Mouse (Mus musculus) layer of hippocampus, adult 9-11 months (tissue): ENCODE measurements around the gene Suclg1.
A peak's percentile ranks its signal among the peaks of the same experiment; 100 is the strongest.

Experiments used
- DNase-seq: peaks from one replicate; pipeline ENCODE4 v3.0.0; 2022

Gene Suclg1

DNA sequence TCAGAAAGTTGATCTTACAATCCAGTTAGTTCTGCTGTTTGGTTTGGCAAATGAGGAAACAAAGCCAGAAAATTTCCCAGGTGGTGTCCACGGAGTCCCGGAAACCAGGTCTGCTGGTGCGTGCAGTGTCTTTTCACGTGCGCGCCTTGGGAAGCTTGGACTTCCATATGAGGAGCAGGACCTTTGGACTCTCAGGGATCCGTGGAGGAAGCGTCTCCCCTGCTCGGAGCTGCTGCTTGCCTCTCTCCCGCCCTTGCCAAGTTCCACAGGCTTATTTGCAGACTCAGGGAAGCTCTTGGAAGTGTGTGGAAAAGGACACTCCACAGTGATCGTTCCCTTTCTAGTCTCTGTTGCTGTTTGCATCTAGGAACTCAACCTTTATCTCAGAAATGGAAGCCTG, 3.2 kb downstream of the Suclg1 start:
- DNase-seq = no peak

DNA sequence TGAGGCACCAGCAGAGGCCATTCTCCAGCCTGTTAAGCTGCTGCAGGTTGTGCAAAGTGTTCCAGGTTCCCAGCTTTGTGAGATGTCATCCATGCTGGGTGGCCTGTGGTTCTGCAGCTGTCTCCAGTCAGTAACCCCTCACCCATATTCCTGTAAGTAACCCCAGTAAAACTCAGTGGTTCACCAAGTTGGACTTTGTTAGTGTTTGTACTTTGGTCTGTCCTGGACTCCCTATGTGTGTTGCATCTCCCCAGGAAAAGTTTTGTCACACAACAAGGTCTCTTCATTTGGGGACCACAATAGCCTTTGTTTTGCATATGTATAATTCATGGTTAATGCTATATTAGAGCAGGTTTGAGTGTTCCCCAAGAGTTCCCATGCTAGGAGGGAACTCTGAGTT, 4.2 kb downstream of the Suclg1 start:
- no peak for DNase-seq

DNA sequence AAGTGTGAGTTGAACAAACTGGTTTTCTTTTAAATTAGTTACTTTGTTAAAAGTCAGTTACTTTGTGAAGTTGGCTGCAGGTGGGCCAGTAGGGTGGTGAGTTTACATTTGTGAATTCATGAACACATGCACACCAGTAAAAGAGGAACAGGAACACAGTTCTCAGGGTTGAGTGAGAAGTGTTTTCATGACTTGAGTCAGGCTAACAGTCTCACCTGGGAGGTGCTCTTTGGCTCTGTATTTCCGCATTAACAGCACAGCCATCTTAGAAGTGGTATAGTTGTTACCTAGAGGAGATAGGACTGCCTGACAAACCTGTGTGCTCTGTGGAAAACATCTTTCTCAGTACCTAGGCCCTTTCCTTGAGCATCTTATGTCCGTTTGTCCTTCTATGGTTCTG, 4.8 kb downstream of the Suclg1 start:
- no peak for DNase-seq

DNA sequence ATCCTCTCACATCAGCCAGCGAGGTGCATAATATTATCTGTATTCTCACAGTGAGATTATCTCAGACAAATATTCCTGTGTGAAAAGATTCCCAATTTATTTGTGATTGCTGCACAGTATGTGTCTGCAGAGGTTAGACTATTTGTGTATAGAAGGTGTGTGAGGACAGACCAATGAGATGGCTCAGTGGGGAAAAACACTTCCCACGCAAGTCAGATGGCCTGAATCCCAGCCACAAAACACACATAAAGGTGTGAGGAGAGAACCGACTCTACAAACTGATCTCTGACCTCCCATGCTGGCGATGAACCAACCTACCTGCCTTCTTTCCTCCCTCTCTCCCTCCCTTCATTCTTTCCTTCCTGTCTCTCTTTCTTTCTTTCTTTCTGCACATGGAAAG, 5.4 kb downstream of the Suclg1 start:
- DNase-seq = no peak

DNA sequence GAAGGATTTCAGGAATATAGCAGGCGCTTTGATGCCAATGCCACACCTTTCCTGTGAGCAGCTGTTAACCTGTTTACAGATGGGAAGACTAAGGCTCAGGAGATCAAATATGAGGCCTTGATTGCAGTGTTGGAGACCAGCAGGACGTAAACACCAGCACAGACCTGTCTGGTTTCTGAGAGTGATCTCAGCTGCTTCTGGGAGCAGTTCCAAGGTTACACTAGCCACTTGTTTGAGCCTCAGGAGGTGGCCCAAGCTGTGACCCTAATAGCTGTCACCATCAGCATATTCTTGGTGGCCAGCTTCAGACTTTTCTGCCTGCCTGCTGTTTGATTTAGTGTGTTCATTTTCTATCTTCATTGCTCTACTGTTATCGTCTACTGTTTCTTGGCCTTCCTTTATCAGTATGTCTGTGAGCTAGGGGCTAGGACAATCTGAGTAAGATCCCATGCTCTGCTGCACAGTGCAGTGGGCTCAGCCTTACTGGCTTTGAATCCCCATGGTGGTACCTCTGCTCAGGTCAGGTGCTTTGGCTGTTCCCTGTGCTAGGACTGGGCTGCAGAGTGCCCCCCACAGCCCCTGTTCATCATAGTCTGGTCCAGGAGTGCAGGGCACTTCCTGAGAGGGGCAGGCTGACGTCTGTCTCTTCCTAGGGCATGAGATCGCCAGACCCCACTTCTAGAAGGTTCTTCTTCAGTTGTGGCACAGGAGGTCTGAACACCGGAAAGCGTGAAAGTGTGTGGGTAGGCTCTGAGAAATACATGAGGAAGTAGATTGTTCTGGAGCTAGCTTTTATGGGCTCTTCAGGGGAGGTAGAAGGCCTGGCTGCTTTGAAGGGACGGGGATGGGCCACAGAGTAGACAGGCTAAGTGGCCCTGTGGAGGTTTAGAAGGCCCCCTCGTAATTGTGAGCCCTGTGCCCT, 6.4 kb downstream of the Suclg1 start:
- no peak for DNase-seq

DNA sequence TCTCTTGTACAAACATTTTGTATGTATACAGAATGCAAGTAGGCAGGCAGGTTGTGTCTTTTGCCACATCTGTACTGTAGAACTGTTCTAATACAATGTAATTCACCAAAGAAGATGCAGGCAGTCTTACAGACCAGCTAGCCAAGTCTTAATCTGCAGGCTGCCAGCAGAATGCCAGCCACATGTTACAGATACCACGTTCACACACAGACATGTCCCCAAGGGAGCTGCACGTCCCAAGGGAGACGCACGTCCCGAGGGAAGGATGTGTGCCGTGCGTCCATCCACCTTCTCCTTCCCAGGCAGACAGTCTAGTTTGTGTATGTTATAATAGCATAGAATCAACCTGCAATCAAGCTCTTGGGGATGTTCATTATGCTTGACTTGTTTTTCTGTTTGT, 8.9 kb downstream of the Suclg1 start:
- no peak for DNase-seq

DNA sequence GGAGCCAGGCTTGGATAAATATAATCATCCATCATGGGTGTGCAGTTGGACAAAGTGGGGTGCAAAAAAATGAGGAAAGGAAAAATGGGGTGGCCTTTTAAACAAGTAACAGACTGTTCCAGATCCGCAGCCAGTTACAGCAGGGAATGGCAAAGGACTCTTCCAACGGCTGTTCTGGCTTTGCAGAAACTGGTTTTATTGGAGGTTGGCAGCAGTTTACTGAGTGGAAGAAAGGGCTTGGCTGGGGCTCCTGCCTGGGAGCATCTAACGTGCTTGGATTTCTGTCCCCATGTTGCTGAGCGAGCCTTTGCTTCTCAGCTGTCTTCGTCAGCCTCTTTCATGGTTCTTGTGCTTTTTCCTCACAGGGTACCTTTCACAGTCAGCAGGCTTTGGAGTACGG, 11.9 kb downstream of the Suclg1 start:
- peak; percentile 41 for DNase-seq

DNA sequence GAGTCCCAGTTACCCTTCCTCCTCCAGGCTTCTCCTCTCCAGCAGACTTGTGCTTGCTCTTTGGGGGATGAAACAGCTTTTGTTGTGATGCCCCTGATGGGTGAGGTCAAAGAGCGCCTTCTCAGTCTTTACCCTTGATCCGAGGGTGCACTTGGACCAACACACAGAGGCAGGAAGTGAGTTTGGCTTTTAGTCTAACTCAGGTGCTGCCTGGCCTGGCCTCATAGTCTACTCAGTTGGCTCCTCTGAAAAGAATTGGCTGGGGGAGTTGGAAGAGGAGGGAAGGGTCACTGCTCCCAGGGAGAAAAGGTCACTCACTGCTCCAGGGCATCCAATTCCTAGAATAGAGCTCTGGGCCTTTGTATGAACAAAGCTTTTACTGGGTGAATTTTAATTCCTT, 16.6 kb downstream of the Suclg1 start:
- no peak for DNase-seq

DNA sequence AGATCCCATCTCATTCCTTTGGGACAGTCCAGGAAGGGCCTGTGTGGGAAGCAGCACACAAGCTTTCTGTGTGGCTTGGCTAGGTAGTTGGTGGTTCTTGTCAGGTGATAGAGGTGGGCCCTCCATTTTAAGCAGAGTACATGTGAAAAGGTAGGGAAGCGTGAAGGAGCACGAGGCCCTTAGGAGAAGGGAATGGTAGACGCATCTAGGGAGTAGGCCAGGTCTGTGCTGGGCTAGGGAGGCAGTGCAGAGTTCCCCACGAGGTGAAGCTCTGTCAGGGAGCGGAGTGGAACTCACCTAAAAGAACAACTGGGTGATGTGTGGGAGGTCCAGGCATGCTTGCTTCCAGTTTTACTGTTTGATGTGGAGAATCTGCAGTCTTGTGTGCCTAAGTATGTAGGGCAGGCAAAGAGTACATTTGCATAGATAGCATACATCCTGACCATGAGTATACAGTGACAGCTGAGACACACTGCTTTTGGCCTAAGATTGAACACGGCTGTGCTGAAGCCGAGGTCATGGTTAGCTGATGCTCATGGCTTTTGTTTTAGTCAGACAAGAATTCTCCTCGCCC, 19.6 kb downstream of the Suclg1 start:
- no peak for DNase-seq

DNA sequence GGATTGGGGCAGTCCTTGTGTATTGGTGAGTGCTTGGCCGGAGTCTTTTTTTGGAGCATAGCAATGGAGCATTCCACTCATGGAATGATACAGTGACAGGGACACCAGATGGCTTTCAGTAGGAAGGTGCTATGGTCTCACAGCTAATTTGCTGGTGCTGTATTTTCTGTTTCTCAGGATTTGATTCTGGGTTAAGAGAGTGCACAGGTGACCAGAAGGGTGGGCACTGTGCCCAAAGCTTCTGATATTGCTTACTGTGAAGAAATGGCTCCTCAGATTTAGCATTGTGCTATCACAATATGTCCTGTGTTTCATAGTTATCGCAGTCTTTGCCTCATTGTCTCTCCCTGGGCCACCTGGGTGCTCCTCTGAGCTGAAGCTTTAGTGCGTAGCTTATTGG, 21.2 kb downstream of the Suclg1 start:
- DNase-seq = no peak

DNA sequence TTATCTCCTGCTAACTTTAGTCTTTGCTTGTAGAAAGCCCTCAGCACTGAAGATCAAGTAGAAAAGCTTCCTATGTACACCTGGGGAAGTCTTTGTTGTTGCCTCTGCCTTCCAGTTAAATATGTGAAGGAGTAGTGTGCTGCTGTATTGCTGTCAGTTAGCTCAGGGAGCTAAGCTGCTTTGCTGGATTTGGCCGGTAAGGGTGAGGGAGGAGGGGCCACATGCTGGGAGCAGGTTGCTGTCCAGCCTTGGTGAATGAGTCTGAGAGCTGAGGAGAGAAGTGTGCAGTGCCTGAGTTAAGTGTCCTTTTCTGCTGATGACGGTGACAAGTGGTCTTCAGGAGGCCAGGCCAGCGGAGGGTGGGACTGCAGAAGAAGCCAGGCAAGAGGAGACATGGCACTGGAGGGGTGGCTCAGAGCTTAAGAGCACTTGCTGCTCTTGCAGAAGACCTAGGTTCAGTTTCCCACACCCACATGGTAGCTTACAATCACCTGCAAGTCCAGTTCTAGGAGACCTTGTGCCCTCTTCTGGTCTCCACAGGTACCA, 23.4 kb downstream of the Suclg1 start:
- no peak for DNase-seq

DNA sequence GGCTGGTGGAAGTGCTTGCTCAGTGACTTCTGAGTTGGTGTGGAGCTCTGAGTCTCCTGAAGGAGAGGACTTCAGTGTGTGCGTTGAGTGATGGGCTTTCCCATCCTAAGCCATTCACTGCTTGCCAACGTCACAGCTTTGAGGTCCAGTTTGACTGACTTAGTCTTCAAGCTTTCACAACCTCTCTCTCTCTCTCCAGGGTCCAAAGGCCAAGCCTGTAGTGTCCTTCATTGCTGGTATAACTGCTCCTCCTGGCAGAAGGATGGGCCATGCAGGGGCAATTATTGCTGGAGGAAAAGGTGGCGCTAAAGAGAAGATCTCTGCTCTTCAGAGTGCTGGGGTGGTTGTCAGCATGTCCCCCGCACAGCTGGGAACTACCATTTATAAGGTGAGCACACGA, 26.8 kb downstream of the Suclg1 start:
- DNase-seq = no peak

DNA sequence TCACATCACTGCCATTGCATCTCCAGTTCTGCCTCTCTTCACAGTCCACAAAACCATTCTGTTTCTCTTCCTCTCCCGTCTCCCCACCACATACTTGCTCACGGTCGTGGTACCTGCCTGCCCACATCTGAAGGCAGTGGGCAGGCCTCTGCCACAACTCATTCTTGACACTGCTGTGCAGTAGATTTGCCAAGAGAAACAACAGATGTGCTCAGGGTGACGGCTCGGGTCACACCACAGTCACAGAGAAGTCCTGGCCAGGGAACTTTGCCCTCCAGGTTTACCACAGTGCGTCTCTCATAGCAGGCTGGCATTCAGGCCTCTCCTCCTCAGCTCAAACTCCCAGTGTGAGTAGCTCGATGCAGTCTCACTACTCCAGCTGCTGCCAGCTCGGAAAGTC, 31.5 kb downstream of the Suclg1 start:
- DNase-seq = no peak

DNA sequence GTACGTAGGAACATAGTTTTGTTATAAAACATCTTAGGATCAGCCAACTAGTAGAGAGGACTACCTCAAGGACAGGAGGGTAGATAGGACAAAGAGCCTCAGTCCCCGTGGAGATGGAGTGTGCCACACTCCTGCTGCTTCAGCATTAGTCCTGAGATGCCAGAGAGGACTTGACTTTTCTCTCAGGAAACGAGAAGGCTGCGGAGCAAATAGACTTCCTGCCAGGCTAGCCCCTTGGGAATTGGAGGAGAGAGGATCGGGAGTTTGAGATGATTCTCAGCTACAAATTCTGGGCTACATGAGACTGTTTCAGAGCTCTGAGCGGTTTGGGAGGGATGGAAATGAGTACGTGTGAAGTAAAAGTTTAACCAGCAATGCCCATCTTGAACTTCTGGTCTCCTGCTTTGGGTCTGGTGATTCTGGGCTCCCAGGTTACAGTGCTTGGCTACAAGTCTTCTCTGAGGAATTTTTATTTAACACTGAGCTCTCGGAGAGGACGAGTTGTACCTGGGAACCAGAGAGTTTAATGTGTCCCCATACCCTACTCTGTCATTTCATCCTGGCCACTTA, 32.4 kb downstream of the Suclg1 start:
- no peak for DNase-seq

DNA sequence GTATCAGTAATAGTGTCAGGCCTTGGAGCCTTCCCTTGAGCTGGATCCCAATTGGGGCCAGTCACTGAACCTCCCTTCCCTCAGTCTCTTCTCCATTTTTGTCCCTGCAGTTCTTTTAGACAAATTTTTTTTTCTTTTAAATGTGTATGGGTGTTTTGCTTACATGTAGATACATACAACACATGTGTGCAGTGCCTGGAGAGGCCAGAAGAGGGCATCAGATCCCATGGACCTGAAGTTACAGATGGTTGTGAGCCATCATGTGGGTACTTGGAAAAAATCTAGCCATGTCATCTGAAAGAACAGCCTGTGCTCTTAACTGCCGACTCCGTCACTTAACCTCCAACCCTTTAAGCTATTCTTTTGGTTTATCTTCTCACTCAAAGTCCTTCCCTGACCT, 38.1 kb downstream of the Suclg1 start:
- DNase-seq = no peak

DNA sequence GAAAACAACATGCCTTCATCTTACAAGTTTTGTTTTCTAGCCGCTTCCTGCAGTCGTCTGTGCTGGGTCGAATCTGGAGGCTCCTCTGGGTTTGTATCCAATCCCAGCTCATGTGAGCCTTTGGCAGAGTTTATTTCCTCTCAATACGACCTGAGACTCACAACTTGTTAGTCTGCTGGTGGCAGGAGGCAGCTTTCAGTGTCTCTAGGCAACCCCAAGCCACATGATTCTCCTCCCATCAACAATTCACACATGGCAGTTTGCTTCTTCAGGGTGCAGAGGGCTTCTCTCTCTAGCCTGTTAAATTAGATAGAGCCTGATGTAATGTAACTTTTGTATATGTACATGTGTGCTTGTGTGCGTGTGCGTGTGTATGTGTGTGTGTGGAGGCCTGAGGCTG, 58.7 kb downstream of the Suclg1 start:
- peak; percentile 39 for DNase-seq

DNA sequence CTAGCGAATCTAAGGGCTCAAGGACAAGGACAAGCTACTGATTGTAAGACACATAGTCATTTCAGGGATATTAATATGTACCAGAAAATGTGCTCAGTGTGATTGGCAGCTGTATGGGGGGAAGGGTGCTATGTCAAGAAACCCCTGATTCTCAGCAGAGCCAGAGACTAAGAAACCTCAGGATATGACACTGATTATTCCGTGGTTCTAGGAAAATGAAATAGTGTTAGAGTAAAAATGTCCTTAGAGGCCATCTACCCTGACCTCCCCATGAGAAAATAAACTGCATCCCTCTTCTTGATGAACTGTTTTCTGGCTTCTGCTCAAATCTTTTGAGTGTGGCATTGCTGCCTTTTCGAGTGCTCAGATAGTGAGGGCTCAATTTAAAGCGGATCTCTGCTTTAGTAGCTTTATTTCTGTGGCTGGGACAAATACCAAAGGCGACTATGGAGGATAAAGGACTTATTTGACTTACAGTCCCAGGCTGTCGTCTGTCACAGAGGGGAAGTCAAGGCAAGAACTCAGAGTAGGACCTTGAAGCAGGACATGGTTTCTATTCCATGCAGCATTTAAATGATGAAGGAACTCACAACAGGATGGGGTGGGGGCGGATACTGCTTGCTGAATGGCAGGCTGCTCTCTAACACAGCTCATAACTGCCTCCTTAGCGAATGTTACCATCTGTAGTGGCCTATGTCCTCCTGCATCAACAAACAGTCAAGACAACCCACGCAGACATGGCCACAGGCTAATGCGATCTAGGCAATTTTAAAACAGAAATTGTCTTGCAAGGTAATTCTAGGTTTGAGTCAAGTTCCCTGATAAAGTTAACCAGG, 60.7 kb downstream of the Suclg1 start:
- peak; percentile 68 for DNase-seq

DNA sequence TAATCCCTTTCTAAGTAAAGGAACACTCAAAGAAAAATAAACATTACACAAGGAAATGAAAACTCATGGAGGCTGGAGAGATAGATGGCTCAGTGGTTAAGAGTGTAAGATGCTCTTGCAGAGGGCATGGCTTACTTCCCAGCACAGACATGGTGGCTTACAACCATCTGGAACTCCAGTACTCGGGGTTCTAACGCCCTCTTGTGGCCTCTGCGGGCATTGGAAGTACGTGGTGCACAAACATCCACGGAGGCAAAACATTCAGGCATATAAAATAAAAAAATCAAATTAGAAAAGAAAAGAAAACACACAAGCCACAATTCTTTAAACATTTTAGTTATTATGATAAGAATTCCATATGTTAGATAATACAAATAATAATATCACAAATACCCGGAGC, 63.2 kb downstream of the Suclg1 start:
- DNase-seq = no peak

DNA sequence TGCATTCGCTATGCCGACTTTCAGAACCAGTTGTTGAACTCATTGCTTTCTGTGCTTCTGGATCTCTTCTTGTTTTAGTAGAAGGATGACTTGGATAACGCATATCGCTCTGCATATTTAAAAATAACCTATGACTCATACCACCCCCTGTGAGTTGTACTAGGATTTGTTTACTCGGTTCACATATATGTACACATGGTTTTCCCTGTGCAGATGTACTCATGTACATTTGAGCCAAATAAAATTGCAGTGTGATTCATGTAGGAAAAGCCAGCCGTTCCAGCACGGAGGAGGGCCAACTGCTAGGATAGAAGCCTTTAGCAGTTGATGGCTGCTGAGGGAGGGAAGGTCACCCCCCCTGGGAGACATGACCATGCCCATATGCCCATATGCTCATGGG, 63.6 kb downstream of the Suclg1 start:
- DNase-seq = no peak

DNA sequence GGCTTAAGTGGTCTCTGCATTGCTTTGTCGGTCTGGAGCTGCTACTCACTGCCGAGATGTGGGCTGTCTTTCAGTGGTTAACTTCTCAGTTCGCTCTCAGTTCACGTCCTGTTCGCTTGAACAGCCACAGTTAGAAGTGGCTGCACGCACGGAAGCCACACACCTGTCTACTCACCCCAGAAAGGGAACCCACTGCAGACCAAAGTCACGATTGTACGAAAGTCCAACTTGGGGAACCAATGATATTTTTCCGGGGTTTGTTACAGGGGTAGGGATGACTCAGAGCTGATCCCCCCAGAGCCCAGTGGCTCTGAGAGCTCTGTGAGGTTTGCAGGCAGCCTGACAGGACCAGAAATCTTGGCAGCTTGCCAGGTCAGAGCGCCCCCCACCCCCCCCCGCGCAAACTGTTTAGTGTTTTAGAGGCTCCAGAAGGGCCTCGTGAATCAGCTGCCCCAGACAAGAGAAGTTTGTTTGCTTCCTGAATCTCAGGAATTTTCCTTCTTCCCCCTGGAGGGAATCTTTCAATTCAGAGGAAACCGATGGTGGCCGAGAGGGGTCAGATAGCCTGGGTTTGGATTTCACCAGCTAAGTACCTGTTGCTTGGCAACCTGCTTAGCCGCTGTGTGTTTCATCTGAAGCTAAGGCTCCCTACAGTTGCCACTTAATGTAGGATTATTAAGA, 66.9 kb downstream of the Suclg1 start:
- DNase-seq = peak; percentile 30

DNA sequence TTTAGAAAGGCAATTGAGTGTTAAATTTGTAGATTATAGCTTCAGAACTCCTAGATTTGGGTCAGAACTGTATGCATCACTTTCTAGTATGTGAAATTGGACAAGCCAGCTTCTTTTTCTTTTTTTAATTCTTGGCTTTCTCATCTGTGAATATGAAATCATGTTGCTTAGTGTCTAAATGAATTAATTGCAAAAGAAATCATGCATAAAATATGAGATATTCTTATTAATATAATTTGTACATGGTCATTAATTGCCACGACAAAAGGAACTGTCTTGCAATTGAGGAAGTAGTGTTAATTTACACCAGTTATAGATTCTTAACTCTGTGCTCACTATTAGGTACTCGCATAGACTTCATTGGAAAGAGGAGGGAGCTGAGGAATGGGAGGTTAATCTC, 74.1 kb downstream of the Suclg1 start:
- no peak for DNase-seq
